Mouse (Mus musculus) brain, adult 2 months (tissue): Measurements from ENCODE around the gene Hps6.

ENCODE experiments used
- DNase-seq: peaks from one replicate; pipeline ENCODE4 v3.0.0; 2011; ENCODE audit warnings: low read depth, low spot score

Gene Hps6

DNA sequence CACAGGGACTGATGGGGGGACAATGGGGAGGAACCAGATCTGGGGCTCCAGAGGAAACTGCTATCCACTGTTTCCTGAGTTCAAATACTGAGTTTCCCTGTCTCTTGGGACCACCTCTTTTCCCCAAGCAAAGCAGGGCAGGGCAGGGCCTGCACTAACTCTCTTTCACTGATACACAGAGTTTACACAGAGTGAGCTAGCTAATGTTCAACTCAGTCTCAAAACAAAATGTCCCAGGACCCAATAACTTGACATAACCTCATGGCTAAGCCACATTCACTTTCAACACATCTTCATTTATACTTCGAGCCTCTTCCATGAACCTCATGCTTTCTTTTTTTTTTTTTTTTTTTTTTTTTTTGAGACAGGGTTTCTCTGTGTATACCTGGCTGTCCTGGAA, 26.3 kb downstream of the Hps6 start:
- DNase-seq = no peak

GRCm38 (mm10) chr19:46030196-46030983, 27.1 kb downstream of the Hps6 start:
- DNase-seq = no peak

- DNase-seq = no peak
These were observed 28.6 kb downstream of the Hps6 start for GRCm38 (mm10) chr19:46031689-46032432.

- DNase-seq = peak; percentile 58
These were observed 29.6 kb downstream of the Hps6 start for GRCm38 (mm10) chr19:46032731-46033510.

DNA sequence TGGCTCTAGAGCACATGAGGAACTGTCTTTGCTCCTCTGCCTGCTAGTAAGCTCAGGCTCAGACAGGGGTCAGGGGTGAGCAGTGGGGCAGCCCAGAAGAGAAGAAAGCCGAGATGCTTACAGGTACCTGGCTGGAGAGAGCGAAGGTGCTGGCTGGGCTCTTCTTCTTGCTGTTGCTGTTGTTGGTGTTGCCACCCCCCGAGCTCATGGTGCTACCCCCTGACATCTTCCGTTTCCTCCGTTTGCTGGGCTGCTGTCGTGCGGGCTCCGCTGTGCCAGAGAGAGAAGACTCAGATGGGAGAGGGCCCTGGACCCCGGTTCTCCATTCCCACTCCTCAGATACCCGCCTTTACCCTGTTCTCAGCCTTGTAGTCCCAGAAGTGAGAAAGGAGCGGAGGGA, 30.6 kb downstream of the Hps6 start:
- no peak for DNase-seq

GRCm38 (mm10) chr19:46035971-46036370, 32.7 kb downstream of the Hps6 start:
- DNase-seq = peak; percentile 43

- peak; percentile 47 for DNase-seq
These were observed 33.4 kb downstream of the Hps6 start for GRCm38 (mm10) chr19:46036477-46037242.

DNA sequence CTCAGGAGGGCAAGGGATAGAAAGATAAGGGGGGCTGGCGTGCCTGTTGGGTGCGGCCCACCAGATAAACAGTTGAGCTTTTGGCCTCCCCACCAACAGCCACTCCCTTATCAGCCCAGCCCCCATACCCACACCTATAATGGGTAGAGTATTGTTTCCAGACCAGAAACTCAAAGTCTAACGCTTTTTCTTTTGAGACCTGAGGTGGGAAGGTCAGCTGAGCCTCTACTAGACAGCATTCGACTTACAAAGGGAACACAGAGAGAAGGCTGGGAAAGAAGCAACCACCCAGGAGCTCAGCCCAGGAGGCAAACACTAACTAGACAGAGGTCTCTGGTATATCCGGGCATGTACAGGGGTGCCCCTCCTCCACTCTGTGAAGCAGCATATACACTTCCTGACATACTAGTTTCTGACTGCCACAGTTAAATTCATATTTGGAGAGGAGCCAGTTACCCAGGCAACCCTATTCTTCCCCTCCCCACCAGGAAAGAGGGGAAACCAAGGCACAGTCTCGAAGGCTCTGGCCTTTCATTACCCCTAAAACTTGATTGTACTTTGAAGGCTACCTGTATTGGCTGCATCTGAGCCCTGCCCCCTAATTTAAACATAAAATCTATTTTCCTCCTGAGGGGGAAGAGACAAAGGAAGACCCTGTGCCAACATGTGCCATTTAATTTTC, 34.1 kb downstream of the Hps6 start:
- DNase-seq = no peak

DNA sequence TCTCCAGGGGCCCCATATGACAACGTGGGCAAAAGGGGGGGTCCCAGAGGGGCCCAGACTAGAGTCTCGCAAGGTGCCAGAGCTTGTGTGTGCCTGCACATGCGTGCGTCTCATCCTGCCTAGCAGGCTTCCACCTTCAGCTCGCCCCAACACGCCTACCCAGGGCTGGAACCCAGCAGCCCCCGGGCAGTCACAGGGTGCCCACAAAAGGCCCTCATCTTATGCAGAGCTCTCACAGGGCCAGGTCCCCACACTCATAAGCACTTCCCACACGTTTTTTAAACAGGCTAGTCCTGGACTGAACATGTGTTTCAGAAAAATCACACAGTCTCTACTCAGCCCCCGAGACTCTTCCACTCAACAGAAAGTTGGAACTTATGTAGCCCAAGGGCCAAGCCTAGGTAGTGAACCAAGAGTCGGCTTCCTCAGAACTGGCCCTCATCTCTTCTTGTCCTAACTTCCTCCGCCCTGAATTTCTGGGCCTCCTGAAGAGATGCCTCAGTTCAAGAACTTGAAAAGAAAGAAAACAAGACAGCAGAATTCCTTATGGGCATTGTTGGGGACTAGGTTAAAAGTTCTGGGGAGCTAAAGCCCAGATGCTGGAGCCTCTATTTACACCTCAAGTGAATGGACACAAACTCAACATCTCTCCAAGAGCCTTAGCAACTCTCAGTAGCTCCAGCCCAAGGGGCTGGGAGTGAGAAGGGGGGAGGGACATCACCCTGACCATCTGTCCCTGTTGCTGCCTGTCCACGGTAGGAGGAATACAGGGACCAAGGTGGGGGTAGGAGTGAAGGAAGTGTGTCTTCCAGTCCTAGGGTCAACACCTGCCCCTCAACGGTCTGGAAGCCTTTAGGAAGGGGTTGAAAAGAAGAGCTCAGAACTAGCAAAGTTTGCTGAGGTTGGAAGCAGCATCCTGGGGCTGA, 34.9 kb downstream of the Hps6 start:
- peak; percentile 65 for DNase-seq

DNA sequence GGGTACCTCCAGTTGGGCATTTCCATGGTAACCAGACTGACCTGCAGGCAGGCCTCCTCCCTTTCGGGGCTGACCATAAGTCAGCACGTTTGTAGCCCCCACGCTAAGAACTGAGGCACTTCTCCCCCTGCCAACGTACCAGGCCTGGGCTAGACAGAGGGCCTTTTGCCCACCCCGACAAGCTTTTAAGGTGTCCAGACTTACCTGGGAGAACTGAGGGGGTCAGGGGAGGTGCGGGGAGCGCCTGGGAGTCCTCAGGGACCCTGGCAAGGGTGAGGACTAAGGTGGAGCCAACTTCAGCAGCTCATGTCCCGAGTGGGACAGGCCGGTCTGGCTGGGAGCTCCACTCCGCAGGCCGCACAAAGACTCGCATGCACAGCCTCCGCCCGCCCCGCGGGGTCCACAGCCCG, 35.5 kb downstream of the Hps6 start:
- DNase-seq = no peak

DNA sequence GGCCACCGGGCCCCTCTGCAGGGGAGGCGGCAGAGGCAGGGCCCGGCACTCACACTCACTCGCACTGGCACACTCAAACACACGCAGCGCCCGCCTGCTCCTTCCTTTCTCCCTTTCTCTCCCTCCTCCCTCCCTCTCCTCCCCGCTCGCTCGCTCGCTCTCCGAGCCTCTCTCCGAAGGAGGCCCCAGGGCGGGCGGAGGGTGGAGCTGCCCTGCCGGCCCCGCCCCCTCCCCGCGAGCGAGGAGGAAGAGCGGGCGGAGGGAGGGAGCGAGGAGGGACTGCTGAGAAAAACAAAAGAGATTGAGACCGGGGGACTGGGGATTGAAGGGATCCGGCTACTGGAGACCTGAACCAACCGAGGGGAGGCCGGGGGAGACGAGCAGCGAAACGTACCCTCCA, 36.2 kb downstream of the Hps6 start:
- DNase-seq = peak; percentile 95

- DNase-seq = peak; percentile 15
These were observed 37.0 kb downstream of the Hps6 start for GRCm38 (mm10) chr19:46040149-46040902.

DNA sequence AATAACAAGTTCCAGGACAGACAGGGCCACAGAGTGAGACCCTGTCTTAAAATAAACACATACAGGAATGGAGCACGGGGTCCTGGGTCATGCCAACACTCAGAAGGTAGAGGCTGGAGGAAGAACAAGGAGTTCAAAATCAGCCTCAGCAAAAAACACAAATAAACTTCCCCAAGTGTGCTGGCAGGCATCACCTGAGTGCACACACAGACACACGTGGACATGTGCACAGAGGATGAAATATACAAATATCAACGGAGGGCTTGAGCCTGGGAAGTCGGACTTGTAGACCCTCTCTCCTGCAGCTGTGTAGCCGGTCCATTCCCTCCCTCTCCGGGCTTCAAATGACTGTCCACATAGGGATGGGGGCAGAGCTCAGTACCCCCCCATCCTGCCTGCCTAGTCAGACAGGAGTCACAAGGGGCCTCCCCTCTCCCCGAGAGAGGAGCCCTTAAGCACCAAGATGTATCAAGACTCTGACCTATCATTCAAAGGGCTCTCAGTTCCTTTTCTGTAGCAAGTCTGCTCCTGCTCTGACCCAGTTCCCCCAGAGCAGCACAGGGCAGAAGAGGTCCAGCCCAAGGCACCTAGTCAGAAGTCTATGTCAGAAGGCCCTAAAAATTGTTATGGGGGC, 38.1 kb downstream of the Hps6 start:
- peak; percentile 14 for DNase-seq

GRCm38 (mm10) chr19:46041933-46042475, 38.7 kb downstream of the Hps6 start:
- DNase-seq = peak; percentile 87

- DNase-seq = peak; percentile 88
These were observed 39.2 kb downstream of the Hps6 start for GRCm38 (mm10) chr19:46042476-46043011.

- peak; percentile 61 for DNase-seq
These were observed 40.1 kb downstream of the Hps6 start for GRCm38 (mm10) chr19:46043380-46043779.

GRCm38 (mm10) chr19:46044271-46044992, 41.1 kb downstream of the Hps6 start, which contains the start of gene Pprc1:
TSS of gene Pprc1 (plus strand) at chr19:46044886.
- DNase-seq = peak; percentile 89
